Mouse (Mus musculus): ENCODE results near the gene Fam71e1.

Gene Fam71e1

GRCm38 (mm10) chr7:44471880-44472557, 24.4 kb upstream of the Fam71e1 start:
- DNase-seq = peak; percentile 37

- DNase-seq = no peak
These were observed 23.9 kb upstream of the Fam71e1 start for GRCm38 (mm10) chr7:44472558-44472885.

GRCm38 (mm10) chr7:44472961-44473646, 23.3 kb upstream of the Fam71e1 start:
- peak; percentile 5 for DNase-seq

- DNase-seq = peak; percentile 85
These were observed 22.0 kb upstream of the Fam71e1 start for GRCm38 (mm10) chr7:44474419-44474818.

- DNase-seq = peak; percentile 11
These were observed 21.3 kb upstream of the Fam71e1 start for GRCm38 (mm10) chr7:44475046-44475614.

GRCm38 (mm10) chr7:44482836-44483435, 13.4 kb upstream of the Fam71e1 start:
- no peak for DNase-seq

GRCm38 (mm10) chr7:44484109-44484508, 12.3 kb upstream of the Fam71e1 start:
- no peak for DNase-seq

GRCm38 (mm10) chr7:44484841-44485571, 11.4 kb upstream of the Fam71e1 start:
- DNase-seq = peak; percentile 76

GRCm38 (mm10) chr7:44485572-44486195, 10.7 kb upstream of the Fam71e1 start:
- DNase-seq = no peak

GRCm38 (mm10) chr7:44486927-44487575, 9.3 kb upstream of the Fam71e1 start:
- DNase-seq = no peak

- DNase-seq = no peak
These were observed 8.4 kb upstream of the Fam71e1 start for GRCm38 (mm10) chr7:44487936-44488335.

GRCm38 (mm10) chr7:44488545-44488944, 7.8 kb upstream of the Fam71e1 start:
- DNase-seq = no peak

GRCm38 (mm10) chr7:44490281-44490680, 6.1 kb upstream of the Fam71e1 start:
- DNase-seq = no peak

GRCm38 (mm10) chr7:44491391-44491790, 5.0 kb upstream of the Fam71e1 start:
- no peak for DNase-seq

GRCm38 (mm10) chr7:44492166-44492826, 4.1 kb upstream of the Fam71e1 start:
- DNase-seq = no peak

GRCm38 (mm10) chr7:44494681-44495080, 1.7 kb upstream of the Fam71e1 start:
- DNase-seq = no peak

GRCm38 (mm10) chr7:44495086-44495485, 1.3 kb upstream of the Fam71e1 start:
- no peak for DNase-seq

- no peak for DNase-seq
These were observed 359 bp downstream of the Fam71e1 start for GRCm38 (mm10) chr7:44496771-44497109.

GRCm38 (mm10) chr7:44497361-44498055, 1.1 kb downstream of the Fam71e1 start:
- DNase-seq = no peak

- no peak for DNase-seq
These were observed 2.5 kb downstream of the Fam71e1 start for GRCm38 (mm10) chr7:44498922-44499321.

GRCm38 (mm10) chr7:44500046-44500445, 3.7 kb downstream of the Fam71e1 start:
- no peak for DNase-seq

Data from right cerebral cortex, adult 18-20 months (tissue).